Mouse (Mus musculus) heart, postnatal 36 days (tissue): ENCODE data around the gene Hnrnpul1. TPM values are rescaled to one million over a fixed set of nuclear protein-coding genes. Genes with fewer than 3 reads are reported as not detected.
"Not testable (repeated sequence)": the region's sequence is repeated elsewhere in the genome, so short reads cannot be mapped to it uniquely, and the experiment has no call there.

Experiments
- DNase-seq, 2 experiments: peaks; one replicate each; pipeline ENCODE4 v3.0.0; 2021 to 2022
- intact Hi-C: fragments of 180-260 bp; cut with DNase I; formaldehyde crosslinking; loops from one replicate; pipeline ENCODE4 v1.15.1; 2025
- total RNA-seq, 2 experiments: library from RNA; stranded (reverse); gene quantifications; 2 replicates each; pipeline ENCODE4 v1.2.3; 2021

Hnrnpul1 gene
- total RNA-seq, 2 experiments from 2014 or later = 78.4 to 82.7 TPM

DNA sequence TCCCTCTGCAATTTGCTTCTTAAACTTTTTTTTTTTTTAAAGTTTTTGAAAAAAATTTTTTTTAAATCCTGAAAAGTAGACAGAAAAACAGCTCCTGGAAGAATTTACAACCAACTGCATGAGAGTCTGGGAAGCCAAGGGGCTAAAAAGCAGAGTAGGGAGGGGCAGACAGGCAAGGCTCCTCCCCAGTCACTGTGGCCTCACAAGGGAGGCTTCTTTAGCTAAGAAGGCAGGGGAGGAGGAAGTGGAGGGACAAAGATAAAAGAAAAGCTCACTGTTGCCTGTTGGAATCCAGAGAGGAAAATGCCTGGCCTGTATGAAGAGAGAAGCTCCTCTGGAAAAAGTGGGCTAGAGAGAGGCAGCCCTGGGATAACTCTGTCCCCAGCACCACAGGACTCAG lies 32.8 kb downstream of the Hnrnpul1 start:
- intact Hi-C loops = loop anchor here (2.0 kb wide), 1 partner anchor 31 kb away; no protein-coding TSS in a partner anchor
- not testable (repeated sequence) for DNase-seq

DNA sequence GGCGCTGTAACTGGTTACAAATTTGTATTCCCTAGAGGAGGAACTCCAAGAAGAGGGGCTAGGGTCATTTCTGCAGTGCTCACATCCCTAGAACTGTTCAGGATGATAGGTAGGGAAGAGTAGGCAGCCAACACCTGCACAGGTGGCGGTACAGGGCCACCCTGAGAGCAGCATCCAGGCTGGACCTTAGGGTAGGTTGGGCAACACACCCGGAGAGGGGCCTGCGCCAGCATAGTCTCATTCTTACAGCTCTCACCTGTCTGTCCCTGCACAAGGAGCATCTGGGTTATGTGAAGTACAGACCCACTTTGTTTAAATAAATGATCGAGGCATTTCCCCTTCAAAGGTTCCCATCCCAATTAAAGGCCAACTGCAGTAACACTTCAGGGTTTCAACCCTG lies 33.8 kb downstream of the Hnrnpul1 start:
- intact Hi-C loops = loop anchor here (1.0 to 2.0 kb wide), 2 partner anchors 32 to 85 kb away; no protein-coding TSS in a partner anchor
- no peak for DNase-seq

DNA sequence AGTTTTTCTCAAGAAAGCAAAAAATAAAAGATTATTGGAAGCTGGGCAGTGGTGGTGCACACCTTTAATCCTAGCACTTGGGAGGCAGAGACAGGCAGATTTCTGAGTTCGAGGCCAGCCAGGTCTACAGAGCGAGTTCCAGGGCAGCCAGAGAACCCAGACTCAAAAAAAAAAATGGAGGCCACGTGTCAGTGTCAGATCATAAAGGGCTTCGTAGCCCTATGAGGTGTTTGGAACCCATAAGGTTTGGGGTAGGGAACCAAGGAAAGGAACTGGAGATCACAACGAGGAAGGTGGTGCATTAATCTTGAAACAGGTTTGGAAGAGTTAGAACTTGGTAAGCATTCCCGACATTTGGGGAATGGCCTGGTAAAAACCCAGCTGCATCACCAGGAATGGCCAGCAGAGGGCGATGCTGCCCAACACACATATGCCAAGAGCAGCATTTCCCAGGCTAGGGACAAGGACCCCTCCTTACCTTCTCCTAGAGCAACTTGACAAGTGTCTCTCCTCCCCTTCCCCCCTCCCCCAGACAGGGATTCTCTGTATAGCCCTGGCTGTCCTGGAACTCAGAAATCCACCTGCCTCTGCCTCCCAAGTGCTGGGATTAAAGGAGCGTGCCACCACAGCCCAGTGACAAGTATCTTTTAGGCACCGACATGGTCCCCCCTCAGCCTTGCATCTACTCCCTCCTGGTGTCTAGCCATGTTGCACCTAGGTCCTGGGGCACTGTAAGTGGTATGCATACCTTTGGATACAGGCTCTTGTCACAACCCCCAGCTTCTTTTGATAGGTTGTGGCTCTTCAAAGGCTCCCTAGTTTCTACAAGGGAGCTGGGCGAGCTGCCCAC lies 34.6 kb downstream of the Hnrnpul1 start:
- intact Hi-C loops = loop anchor here (1.0 to 2.0 kb wide), 2 partner anchors 33 to 85 kb away; no protein-coding TSS in a partner anchor
- DNase-seq = peak; percentile 85 to 92

DNA sequence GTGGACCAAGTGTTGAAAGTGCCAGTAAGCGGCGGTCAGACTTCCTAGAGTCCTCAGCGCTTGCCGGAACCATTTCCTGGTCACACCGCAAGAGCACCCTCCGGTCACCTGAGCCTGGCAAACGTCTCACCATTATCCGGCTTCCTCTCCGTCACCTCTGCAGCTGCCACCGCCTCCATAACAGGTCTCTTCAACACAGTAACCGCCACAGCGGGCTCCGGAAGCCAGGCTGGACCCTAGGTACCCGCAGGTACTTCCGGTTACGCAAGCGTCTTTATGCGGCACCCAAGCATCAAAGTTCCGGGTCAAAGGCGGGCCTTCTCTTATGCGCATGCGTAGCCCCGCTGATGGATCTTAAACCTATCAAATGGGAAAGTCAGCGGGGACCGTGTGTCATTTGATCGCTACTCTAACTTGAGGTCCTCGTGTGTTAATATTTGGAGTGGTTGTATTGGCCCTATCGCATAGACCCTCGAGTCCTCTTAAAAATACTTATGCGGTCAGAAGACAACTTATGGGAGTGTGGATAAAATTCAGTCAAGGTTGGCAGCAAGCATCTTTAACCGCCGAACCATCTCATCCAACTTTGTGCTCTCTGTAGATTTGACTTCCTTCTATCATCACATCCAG lies 35.7 kb downstream of the Hnrnpul1 start, which contains the start of gene Ccdc97:
Gene Ccdc97, minus strand, starts transcription at position 301 of the 630 bp plus-strand sequence.
- peak; percentile 92 to 94 for DNase-seq
- intact Hi-C loops = loop anchor here (1.0 kb wide), 1 partner anchor 32 kb away; the partner anchor contains the start of gene Tgfb1

DNA sequence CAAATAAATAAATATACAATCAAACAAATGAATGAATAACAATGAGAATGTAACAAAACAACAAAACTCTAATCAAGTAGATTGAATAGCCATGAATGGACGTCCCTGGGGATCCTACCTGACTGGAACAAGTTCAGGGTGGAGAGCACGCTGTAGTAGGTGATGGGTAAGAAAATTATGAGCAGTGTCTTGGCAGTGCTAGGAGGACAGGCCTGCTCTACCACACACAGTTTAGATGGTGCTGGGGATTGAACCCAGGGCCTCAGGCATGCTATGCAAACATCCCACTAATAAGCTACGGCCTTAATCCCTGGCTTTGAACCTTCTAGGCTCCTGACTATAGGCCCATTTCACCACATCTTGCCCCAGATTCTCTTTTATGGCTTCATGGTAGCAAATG lies 37.1 kb downstream of the Hnrnpul1 start:
- no peak for DNase-seq
- intact Hi-C loops = no loop called here

DNA sequence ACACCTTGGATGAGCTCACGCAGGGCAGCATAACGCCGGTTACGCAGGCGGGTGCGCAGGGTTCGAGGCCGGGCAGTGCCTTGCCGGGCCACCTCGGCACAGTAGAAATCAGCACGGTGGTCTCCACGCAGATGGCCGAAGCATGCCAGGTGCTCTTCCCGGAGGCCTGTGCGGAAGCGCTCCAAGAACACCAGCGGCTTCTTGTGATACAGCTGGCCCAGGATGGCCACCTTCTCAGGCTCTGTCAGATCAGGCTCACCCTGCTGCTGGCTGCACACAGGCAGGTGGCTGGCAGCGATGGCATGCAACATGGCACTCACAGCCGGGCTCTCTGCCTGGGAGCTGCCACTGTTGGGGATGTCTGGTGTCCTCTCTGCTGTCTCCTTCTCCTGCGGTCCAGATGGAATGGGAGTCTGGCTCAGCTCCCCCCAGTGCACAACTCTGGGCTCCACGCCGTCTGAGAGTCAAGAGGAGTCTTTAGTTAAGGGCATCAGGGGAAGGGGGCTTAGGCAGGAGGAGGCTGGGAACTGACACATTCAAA lies 38.8 kb downstream of the Hnrnpul1 start:
- intact Hi-C loops = no loop called here
- no peak for DNase-seq

DNA sequence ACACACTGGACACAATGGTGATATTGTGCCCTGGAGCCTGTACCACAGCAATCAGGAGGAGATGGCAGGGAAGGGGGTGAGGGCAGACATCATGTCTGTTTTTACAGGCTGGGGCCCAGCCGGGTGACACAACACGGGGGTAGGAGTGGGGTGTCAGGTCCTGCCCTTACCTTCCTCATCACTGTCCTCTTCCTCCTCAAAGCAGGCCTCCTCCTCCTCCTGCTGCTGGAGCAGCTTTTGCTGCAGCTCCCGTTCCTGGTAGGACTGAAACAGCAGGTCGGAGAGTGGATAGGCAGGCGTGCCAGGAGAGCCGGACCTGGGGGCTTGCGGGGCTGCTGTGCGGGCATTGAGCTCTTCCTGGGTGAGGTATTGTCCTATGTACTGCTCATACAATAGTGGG lies 40.0 kb downstream of the Hnrnpul1 start:
- DNase-seq = no peak
- intact Hi-C loops = no loop called here

DNA sequence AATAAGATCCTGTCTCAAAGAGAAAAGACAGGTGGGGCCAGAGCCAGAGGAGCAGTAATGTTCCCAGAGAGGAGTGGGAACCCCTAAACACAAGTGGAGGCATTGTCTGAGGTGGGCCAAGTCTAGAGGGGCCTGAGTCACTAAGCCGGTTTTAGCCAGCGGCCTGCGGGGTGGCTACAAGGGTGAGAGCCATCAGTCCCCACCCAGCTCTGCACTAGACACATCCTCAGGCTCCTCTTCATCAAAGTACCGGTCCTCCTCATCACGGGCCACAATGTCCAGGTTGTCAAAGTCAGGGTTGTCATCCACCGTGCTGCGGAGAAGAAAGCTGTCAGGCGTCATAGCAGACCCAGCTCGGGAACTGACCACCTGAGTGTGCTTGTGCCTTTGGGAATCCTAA lies 41.8 kb downstream of the Hnrnpul1 start:
- intact Hi-C loops = no loop called here
- no peak for DNase-seq

DNA sequence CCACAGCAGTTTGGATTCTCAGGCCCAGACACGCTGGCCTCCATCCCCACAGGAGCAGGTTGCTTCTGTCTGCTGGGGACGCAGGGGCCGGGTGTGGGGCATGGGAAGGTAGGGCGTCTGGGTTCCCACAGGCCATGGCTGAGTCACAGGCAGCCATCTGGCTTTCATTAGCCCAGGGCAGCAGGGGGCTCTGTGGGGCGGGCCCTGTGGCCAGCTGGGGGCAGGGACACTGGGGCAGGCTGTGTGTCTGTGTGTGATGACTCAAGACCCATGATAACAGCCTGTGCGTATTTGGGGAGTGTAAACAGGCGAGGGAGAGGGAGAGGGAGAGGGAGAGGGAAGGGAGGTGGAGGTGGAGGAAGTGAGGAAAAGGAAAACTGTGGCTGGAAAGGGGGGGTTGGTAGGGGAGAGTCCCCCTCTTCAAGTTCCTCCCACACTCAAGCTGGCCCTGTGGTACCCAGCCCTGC lies 42.8 kb downstream of the Hnrnpul1 start:
- intact Hi-C loops = loop anchor here (1.0 kb wide), 1 partner anchor 12 kb away; no protein-coding TSS in a partner anchor
- DNase-seq = peak; percentile 61 to 69

DNA sequence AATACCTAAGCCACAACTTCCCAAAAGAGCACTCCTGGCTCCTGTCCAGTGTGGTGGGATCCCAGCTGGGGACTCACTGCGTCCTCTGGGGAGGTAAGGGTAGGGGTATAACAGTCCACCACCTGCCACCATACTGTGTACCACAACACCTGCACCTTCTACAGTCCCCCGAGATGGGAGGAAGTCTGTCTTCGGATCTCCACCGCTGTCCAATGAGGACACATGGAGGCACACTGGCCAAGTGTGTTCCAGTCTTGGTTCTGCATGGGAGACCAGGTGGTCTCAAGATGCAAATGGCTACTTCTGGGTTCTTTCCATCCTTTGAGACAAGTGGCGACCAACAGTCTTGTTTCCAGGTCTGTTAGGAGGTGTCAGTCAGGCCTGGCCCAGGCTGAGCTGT lies 43.4 kb downstream of the Hnrnpul1 start:
- DNase-seq = no peak

DNA sequence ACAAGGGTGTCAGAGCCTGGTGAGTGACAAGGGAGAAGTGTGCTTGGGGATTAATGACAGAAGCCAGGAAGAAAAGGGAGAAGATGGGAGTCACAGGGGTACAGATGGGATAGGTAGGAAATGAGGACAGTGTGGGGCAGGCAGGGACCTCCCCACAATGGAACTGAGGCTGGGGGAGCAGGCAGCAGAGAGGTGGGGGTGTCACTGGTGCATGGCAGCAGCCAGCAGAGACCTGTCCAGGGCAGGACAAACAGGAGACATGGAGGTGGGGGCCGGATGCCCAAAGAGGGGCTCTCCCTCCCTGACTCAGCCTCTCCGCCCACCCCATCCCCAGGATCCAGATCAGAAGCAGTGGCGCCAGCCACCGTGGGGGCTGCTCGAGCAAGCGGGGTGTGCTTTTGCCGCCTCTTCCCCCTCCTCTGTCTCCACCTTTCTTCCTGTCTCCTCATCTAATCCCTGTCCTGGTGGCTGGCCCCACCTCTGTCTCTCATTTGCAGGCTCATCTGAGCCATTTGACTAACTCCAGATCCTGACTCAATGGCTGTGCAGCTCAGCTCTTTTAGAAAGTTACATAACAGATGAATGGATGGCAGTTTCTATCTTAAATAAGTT lies 43.9 kb downstream of the Hnrnpul1 start:
- intact Hi-C loops = loop anchor here (1.0 kb wide), 1 partner anchor 11 kb away; no protein-coding TSS in a partner anchor
- peak in 1 of 2 experiments; percentile 33 for DNase-seq

More for the DNA sequence above, 43.4 kb downstream of the Hnrnpul1 start:
- intact Hi-C loops = loop anchor here (1.0 kb wide), 1 partner anchor 12 kb away; no protein-coding TSS in a partner anchor

DNA sequence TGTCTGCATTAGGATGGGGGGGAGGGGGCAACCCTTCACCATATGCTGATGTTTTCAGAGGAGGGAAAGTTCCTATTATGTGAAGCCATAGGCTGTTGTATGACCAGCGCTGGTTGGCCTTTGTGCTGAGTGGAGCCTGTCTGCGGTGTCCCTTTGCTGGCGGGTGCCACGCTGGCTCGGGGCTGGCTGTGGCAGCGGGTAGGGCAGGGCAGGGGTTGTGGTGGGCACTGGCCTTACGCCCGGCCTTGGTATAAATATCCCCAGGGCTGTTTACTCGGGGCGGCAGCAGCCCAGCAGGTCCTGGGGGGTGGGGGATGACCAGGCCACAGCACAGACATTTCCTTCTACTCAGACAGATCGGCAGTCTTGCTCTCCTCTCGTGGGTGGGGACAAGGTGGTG lies 44.6 kb downstream of the Hnrnpul1 start:
- intact Hi-C loops = no loop called here
- peak in 1 of 2 experiments; percentile 51 for DNase-seq

DNA sequence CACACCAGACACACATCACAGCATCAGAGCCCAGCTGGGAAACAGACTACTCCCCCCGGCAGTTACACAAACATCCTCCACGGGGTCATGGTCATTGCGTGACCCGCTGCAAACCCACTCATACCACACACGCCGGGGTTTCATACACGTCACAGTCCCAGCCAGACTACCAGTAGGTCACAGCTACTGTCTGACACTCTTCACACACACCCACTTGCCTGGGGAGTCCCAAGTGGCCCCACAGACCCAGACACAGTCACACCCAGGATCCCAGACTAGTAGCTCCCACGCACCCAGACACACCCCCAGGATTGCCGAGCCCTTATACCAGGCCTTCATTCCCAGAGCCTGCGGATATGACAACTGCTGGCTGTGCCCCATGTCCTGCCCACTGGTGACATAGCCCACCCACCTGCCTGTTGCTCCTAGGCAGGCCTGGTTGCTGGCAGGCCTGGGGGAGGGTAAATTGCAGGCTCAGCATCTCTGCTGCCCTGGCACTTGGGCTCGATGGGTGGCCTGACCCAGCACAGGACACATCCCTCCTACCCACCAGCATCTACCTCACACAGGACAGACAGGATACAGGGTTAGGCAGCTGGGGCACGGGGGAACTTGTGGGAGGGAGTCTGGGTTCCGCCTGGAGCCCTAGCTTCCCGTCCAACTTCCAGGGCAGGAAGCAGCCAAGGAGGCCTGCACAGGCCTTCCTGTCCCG lies 46.8 kb downstream of the Hnrnpul1 start:
- peak; percentile 63 to 71 for DNase-seq
- intact Hi-C loops = no loop called here

DNA sequence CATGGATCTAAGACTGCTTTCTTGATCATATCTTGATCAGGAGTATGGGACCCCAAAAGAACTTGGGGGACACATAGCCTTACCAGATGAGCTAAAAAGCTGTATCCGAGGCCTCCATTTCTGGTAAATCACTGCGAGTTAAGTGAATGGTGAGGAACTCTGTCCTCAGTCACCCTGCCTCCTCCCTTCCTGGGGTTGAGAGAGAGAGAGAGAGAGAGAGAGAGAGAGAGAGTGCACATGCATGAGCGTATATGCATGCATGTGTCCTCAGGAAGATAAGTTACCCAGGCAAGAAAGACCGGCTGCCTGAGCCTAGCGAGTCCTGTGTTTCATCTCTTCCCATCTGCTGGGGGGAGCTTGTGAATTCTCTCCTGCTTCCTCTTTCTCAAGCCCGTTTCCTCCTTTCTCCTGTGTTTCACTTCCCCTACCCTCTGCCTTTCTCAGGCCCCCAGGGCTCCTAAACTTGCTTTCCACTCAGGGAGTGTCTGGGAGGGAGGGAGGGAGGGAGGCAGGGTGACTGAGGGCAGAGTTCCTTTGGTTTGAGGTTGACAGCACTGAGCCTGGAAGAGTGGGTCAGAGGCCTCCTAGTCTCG lies 47.9 kb downstream of the Hnrnpul1 start:
- no peak for DNase-seq
- intact Hi-C loops = loop anchor here (1.0 kb wide), 1 partner anchor 17 kb away; no protein-coding TSS in a partner anchor

DNA sequence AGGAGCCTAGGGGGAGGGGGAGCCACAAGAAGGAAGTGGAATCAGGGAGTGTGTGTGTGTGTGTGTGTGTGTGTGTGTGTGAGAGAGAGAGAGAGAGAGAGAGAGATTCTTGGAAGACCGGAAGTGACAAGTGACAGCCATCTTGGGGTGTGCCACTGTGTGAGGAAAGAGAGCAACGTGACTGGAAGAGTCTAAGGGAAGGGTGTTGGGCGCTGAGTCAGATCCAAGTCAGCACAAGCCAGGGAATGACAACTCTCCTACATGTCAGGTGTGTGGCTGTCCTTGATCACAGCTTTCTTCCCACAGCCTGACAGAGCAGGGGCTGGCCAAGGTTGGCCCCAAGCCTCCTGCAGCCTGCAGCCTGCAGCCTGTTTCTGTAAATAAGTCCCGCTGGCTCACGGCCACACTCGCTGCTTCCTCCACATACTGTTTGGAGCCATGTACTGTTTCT lies 48.7 kb downstream of the Hnrnpul1 start:
- peak; percentile 49 to 59 for DNase-seq
- intact Hi-C loops = loop anchor here (1.0 kb wide), 1 partner anchor 17 kb away; no protein-coding TSS in a partner anchor

DNA sequence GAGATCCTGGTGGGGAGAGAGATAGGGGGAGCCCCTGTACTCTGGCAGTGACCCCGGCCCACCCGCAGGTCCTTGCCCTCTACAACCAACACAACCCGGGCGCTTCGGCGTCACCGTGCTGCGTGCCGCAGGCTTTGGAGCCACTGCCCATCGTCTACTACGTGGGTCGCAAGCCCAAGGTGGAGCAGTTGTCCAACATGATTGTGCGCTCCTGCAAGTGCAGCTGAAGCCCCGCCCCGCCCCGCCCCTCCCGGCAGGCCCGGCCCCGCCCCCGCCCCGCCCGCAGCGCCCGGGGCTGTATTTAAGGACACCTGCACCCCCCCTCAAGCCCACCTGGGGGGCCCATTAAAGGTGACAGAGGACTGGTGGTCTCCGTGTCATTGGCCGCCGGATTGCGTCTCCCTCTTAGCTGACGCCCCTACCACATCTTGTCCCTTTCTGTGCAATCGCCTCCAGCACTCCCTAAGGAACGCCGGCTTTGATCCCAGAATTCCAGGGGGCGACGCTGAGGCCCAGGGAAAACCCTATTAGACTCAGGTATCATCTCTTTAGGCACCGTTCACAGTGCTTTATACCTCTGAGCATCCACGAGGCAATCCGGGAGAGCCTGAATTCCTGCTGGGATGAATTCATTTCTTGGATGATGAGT lies 49.7 kb downstream of the Hnrnpul1 start:
- intact Hi-C loops = no loop called here
- no peak for DNase-seq

DNA sequence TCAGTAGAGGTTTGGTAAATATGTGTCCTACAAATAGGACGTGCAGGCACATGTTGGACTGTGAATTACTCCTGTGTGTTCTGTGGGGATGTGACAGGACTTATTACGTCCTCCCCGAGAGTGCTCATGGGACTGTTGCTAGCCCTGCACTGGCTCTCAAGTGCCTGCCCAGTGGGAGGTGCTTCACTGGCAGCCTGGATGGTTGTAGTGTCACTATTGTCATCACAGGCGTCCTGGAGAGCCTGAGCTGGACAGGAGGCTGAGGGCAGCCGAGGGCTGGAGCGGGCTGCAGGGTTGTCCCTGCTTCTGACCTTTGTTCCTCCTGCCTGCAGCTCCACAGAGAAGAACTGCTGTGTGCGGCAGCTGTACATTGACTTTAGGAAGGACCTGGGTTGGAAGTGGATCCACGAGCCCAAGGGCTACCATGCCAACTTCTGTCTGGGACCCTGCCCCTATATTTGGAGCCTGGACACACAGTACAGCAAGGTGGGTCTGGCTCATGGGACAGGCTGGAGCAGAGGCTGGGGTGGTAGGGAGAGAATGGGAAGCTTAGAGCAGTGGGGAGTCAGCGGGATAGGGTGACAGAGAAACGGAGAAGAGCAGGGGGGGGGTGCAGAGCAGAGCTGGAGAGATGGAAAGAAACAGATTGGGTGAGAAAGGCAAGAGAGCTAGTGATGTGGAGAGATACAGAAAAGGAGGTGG lies 50.6 kb downstream of the Hnrnpul1 start:
- intact Hi-C loops = no loop called here
- peak in 1 of 2 experiments; percentile 33 for DNase-seq

DNA sequence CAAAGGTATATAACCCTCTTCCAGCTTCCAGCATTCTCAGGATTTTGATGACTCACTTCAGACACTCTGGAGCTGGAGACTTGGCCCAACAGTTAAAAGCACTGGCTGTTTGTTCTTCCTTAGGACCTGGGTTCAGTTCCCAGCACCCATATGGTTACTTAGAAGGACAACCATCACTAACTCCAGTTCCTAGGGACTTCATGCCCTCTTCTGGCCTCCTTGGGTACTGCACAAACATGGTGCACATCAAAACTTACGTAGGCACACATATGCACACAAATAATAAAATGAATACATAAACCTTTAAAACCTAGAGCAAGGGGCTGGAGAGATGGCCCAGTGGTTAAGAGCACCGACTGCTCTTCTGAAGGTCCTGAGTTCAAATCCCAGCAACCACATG lies 52.2 kb downstream of the Hnrnpul1 start:
- intact Hi-C loops = no loop called here
- no peak for DNase-seq
